28 mouse cellular contexts compared by ENCODE assay signal in genomic region chr14:47095036-47095435, GRCm38 (mm10).
DNase-seq lines count a peak whose midpoint lies in the region; ATAC-seq lines count a peak whose summit lies in the region.
"Had no signal": no experiment of that assay in that cellular context is flagged by ENCODE, and none has a peak within 500 bp of the region (broad histone marks: within the 10 kb centered on the region; RNA-seq: fewer than 3 reads in every experiment).

No protein-coding gene starts in this region.

- ATAC-seq in erythroid progenitor cell, adult 5-6 weeks (replicated peaks; ENCODE audit: low FRiP score, poor library complexity, severe bottlenecking): peak; percentile 86
- no peak for ATAC-seq in heart, embryonic 11.5 days (replicated peaks; ENCODE audit: insufficient number of reproducible peaks, low FRiP score, low TSS enrichment)
- ATAC-seq: forebrain, embryonic 14.5 days; forebrain, postnatal 0 days had no signal

- WGBS in heart, embryonic 11.5 days (ENCODE audit: insufficient replicate concordance): 87% methylated on average over 3 of the region's 3 CpGs

- H3K27ac ChIP-seq in heart, embryonic 11.5 days (ENCODE audit: low read depth, low read length): no peak overlapping the region
- H3K27ac ChIP-seq: embryonic facial prominence, embryonic 10.5 days; embryonic facial prominence, embryonic 13.5 days; gastrocnemius, adult 2 months; hindbrain, embryonic 14.5 days had no signal

- H3K27me3 ChIP-seq in heart, embryonic 11.5 days (ENCODE audit: control insufficient read depth, insufficient read depth, low read length): no peaks in the 10 kb centered on the region
- H3K27me3 ChIP-seq: CH12.LX; embryonic facial prominence, embryonic 13.5 days; heart, embryonic 13.5 days had no signal

- DNase-seq in spleen, adult 12 weeks (ENCODE audit: low spot score): peak; percentile 66
- DNase-seq in spleen, adult 18-20 months: no peak
- DNase-seq in spleen, postnatal 10 days (ENCODE audit: low spot score in 2 of 2): peak; percentile 53 to 78
- DNase-seq in heart, adult 8-10 months (ENCODE audit: low spot score): no peak
- DNase-seq in lung, postnatal 10 days: no peak
- DNase-seq: adrenal gland, adult 2 months; adrenal gland, postnatal 14 days; B cell, adult 2 months; cerebellum, adult 11-12 months; cerebellum, adult 8-10 months; cerebellum, postnatal 10 days; cerebellum, postnatal 36 days; embryo, embryonic 11 days; forebrain, postnatal 0 days; gastrocnemius, adult 2 months; gastrocnemius, postnatal 14 days; heart, adult 11 months; heart, postnatal 14 days; heart, postnatal 4 days had no signal

- no peak overlapping the region for H3K9ac ChIP-seq in heart, embryonic 11.5 days (ENCODE audit: low read depth, low read length)
- H3K9ac ChIP-seq: embryonic facial prominence, embryonic 13.5 days; forebrain, postnatal 0 days; heart, embryonic 13.5 days; hindbrain, embryonic 14.5 days had no signal

- H3K9me3 ChIP-seq in heart, embryonic 11.5 days (replicated peaks; ENCODE audit: control insufficient read depth, low read length): no peaks in the 10 kb centered on the region
- H3K9me3 ChIP-seq: embryonic facial prominence, embryonic 10.5 days; embryonic facial prominence, embryonic 13.5 days; G1E; heart, embryonic 13.5 days had no signal

- no peak overlapping the region for H3K4me2 ChIP-seq in heart, embryonic 11.5 days
- H3K4me2 ChIP-seq: embryonic facial prominence, embryonic 13.5 days; heart, embryonic 13.5 days; hindbrain, embryonic 14.5 days had no signal

- H3K36me3 ChIP-seq in heart, embryonic 11.5 days (ENCODE audit: control insufficient read depth, insufficient read depth, low read length): no peaks in the 10 kb centered on the region; the same call in 1 of the 2 replicates
- H3K36me3 ChIP-seq: G1E had no signal

- H3K4me1 ChIP-seq in heart, embryonic 11.5 days (ENCODE audit: control insufficient read depth, insufficient read depth, low read length): peaks cover 12% of the 10 kb centered on the region

- no peak overlapping the region for H3K4me3 ChIP-seq in heart, embryonic 11.5 days (ENCODE audit: low read depth, low read length)
- H3K4me3 ChIP-seq: embryonic facial prominence, embryonic 10.5 days; embryonic facial prominence, embryonic 13.5 days; gastrocnemius, adult 2 months; heart, embryonic 13.5 days had no signal

Comparison
In these comparisons a context has a peak if more than half of its experiments do, and no peak if none do; other contexts are left out.
1. DNase-seq: peak in spleen, adult 12 weeks (single experiment) and spleen, postnatal 10 days (2 of 2); none in spleen, adult 18-20 months (0 of 2), heart, adult 8-10 months (single experiment) and lung, postnatal 10 days (single experiment).